Mouse (Mus musculus) neural tube, embryonic 12.5 days (tissue): ENCODE results near the gene Btn2a2. TPM values are rescaled to one million over a fixed set of nuclear protein-coding genes. Genes with fewer than 3 reads are reported as not detected.

Source experiments
- ATAC-seq: fragments of 200-750 bp; cut with Nextera tagmentation; 2 replicates; pipeline ENCODE4 v1.8.0; 2017; ENCODE audit warnings: low read depth, mild to moderate bottlenecking, moderate TSS enrichment, moderate library complexity; ENCODE audit not compliant: low FRiP score
- H3K27ac ChIP-seq: fragments of 300-500 bp; sonication (generic); 2 replicates; pipeline ENCODE4 v1.5.1; 2016
- H3K27me3 ChIP-seq: fragments of 300-500 bp; sonication (generic); replicated peaks from 2 replicates; pipeline ENCODE4 v1.6.1; 2016; ENCODE audit warnings: mild to moderate bottlenecking
- H3K36me3 ChIP-seq: fragments of 300-500 bp; sonication (generic); 2 replicates; pipeline ENCODE4 v1.6.1; 2016; ENCODE audit warnings: mild to moderate bottlenecking
- H3K4me1 ChIP-seq: fragments of 300-500 bp; sonication (generic); 2 replicates; pipeline ENCODE4 v1.6.1; 2016
- H3K4me2 ChIP-seq: fragments of 300-500 bp; sonication (generic); replicated peaks from 2 replicates; pipeline ENCODE4 v1.6.1; 2016; ENCODE audit warnings: mild to moderate bottlenecking
- H3K4me3 ChIP-seq: fragments of 300-500 bp; sonication (generic); 2 replicates; pipeline ENCODE4 v1.5.1; 2016
- H3K9ac ChIP-seq: fragments of 300-500 bp; sonication (generic); 2 replicates; pipeline ENCODE4 v1.6.1; 2016; ENCODE audit warnings: mild to moderate bottlenecking
- H3K9me3 ChIP-seq: fragments of 300-500 bp; sonication (generic); 2 replicates; pipeline ENCODE4 v1.6.1; 2016; ENCODE audit warnings: mild to moderate bottlenecking
- WGBS: fragments of 180-500 bp; shearing (Covaris S2); methylation state at CpG from one replicate; pipeline ENCODE4 v1.1.7; 2016; 5-methylcytosine and 5-hydroxymethylcytosine counted together
- polyA plus RNA-seq: library from polyadenylated mRNA; unstranded; fragments of >200 nt; fragmentation: Nextera tagmentation; extraction: Ambion mirVana; gene quantifications from 2 replicates; pipeline ENCODE4 v1.2.1, GENCODE M21; 2016

Gene Btn2a2
- polyA plus RNA-seq, 1 experiment from 2014 or later, result 0.23 TPM

DNA sequence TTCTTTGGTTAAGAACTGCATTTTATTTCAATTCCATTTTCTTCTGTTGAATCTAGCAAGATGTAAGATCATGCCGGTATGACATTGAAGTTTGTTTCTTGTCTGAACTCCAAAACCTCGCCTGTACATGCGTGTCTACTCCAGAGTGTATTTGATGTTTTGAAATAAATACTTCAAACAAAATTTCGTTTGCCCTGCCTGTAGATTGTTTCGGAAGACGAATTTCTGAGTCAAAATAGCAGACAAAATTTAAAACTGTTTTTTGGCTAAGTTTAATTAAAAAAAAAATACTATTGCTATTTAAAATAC, 29.6 kb upstream of the Btn2a2 start:
- Histone ChIP-seq H3K9ac (no peak overlapping the region), H3K36me3 (no peaks in the 10 kb centered on the region), H3K27me3 (no peaks in the 10 kb centered on the region), H3K4me1 (no peaks in the 10 kb centered on the region), H3K4me3 (peak overlapping the region; percentile 42), H3K4me2 (peak overlapping the region; percentile 64), H3K9me3 (no peaks in the 10 kb centered on the region), H3K27ac (no peak overlapping the region)
- no peak for ATAC-seq
- WGBS, result under 1% methylated on average over 6 of the region's 6 CpGs

- Histone ChIP-seq H3K4me1 (no peaks in the 10 kb centered on the region), H3K9me3 (no peaks in the 10 kb centered on the region), H3K27ac (no peak overlapping the region), H3K36me3 (no peaks in the 10 kb centered on the region), H3K4me2 (peak overlapping the region; percentile 64), H3K27me3 (no peaks in the 10 kb centered on the region), H3K9ac (peak overlapping the region; percentile 40; the same call in 1 of the 2 replicates), H3K4me3 (peak overlapping the region; percentile 42)
- whole genome bisulfite sequencing, result under 1% methylated on average over 27 of the region's 27 CpGs
- peak; percentile 87 for ATAC-seq
These were observed 29.1 kb upstream of the Btn2a2 start for GRCm38 (mm10) chr13:23517603-23518294.

- Histone ChIP-seq H3K36me3 (no peaks in the 10 kb centered on the region), H3K27ac (no peak overlapping the region), H3K4me3 (peak overlapping the region; percentile 42), H3K4me1 (no peaks in the 10 kb centered on the region), H3K9ac (peak overlapping the region; percentile 40; the same call in 1 of the 2 replicates), H3K9me3 (no peaks in the 10 kb centered on the region), H3K4me2 (peak overlapping the region; percentile 64), H3K27me3 (no peaks in the 10 kb centered on the region)
- ATAC-seq, result peak; percentile 70
- WGBS, result under 1% methylated on average over 19 of the region's 19 CpGs
These were observed 28.4 kb upstream of the Btn2a2 start for GRCm38 (mm10) chr13:23516822-23517602.

GRCm38 (mm10) chr13:23515826-23516620, 27.4 kb upstream of the Btn2a2 start:
- no peak for ATAC-seq
- H3K27ac ChIP-seq, result no peak overlapping the region
- H3K36me3 ChIP-seq, result no peaks in the 10 kb centered on the region
- no peak overlapping the region for H3K9ac ChIP-seq
- 52% methylated on average over 15 of the region's 15 CpGs for WGBS
- peak overlapping the region; percentile 22 for H3K4me3 ChIP-seq
- H3K27me3 ChIP-seq, result no peaks in the 10 kb centered on the region
- H3K4me2 ChIP-seq, result peak overlapping the region; percentile 58
- no peaks in the 10 kb centered on the region for H3K4me1 ChIP-seq
- H3K9me3 ChIP-seq, result no peaks in the 10 kb centered on the region

DNA sequence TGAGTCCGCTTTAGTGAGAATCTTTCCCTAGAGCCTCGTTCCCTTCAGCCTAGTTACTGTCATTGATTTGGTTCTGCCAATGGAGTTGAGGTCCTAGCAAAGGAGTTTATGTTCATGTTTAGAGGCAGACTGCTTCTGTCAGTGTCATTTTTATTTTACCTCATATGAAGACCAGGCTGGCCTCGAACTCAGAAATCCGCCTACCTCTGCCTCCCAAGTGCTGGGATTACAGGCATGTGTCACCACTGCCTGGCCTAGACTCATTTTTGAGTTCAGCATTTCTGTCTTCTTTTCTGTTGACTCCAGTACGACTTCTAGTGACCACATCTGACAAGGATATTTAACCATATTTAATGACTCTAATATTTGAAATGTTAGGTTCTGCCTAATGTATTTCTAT, 26.6 kb upstream of the Btn2a2 start:
- H3K36me3 ChIP-seq, result no peaks in the 10 kb centered on the region
- no peaks in the 10 kb centered on the region for H3K4me1 ChIP-seq
- H3K9me3 ChIP-seq, result no peaks in the 10 kb centered on the region
- no peak overlapping the region for H3K4me2 ChIP-seq
- no peak for ATAC-seq
- no peak overlapping the region for H3K9ac ChIP-seq
- WGBS, result 74% methylated on average over 5 of the region's 5 CpGs
- no peak overlapping the region for H3K27ac ChIP-seq
- H3K27me3 ChIP-seq, result no peaks in the 10 kb centered on the region
- H3K4me3 ChIP-seq, result no peak overlapping the region

GRCm38 (mm10) chr13:23513517-23513916, 24.9 kb upstream of the Btn2a2 start:
- H3K36me3 ChIP-seq, result no peaks in the 10 kb centered on the region
- H3K9ac ChIP-seq, result no peak overlapping the region
- no peaks in the 10 kb centered on the region for H3K9me3 ChIP-seq
- H3K4me1 ChIP-seq, result no peaks in the 10 kb centered on the region
- no peaks in the 10 kb centered on the region for H3K27me3 ChIP-seq
- WGBS, result 89% methylated on average over 1 of the region's 1 CpGs
- ATAC-seq, result no peak
- H3K4me2 ChIP-seq, result no peak overlapping the region
- no peak overlapping the region for H3K27ac ChIP-seq
- no peak overlapping the region for H3K4me3 ChIP-seq

DNA sequence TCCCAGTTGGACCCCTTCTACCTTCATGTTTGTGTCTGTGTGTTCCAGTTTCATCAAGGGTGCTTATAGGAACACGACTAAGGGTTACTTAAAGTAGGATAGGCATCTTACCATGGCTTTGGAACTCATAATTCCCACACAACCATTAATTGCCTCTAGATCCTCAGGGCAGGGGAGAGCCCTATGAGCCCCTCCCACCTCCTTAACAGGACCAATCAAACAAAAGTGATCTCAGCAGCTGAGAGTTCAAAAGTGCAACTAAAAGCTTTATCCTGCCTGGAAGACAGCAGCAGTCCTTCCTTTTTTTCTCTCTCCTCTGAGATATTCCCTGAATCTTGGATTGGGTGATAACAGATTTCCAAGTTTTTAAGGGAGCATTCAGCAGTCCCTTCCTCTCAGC, 21.5 kb upstream of the Btn2a2 start:
- no peak for ATAC-seq
- no peaks in the 10 kb centered on the region for H3K9me3 ChIP-seq
- WGBS, result 50% methylated on average over 1 of the region's 1 CpGs
- H3K4me3 ChIP-seq, result no peak overlapping the region
- H3K9ac ChIP-seq, result no peak overlapping the region
- H3K27ac ChIP-seq, result no peak overlapping the region
- H3K27me3 ChIP-seq, result no peaks in the 10 kb centered on the region
- H3K4me2 ChIP-seq, result no peak overlapping the region
- H3K4me1 ChIP-seq, result peaks cover 9% of the 10 kb centered on the region
- no peaks in the 10 kb centered on the region for H3K36me3 ChIP-seq

DNA sequence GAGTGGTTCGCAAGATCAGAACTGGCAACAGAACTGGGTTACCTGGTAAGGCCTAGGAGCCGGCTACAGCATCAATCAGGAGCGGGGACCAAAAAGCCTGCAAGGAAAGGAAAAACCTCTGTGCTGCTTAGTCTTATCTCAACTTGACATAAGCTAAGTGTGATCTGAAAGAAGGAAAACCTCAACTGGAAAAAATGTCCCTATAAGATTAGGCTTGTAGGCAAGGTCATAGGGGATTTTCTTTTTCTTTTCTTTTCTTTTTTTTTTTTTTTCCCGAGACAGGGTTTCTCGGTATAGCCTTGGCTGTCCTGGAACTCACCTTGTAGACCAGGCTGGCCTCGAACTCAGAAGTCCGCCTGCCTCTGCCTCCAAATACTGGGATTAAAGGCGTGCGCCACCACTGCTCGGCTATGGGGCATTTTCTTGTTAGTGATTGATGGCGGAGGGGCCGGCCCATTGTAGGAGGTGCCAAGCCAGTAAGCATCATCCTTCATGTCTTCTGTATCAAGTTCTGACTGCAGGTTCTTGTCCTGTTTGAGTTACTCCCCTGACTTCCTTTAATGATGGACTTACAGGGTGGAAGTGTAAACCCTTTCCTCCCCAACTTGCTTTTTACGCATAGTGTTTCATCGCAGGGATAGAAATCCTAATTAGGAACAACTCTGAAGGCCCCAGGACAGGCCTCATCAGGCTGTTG, 18.3 kb upstream of the Btn2a2 start:
- Histone ChIP-seq H3K4me1 (peaks cover 9% of the 10 kb centered on the region), H3K36me3 (no peaks in the 10 kb centered on the region), H3K4me3 (no peak overlapping the region), H3K27me3 (no peaks in the 10 kb centered on the region), H3K27ac (no peak overlapping the region), H3K9ac (no peak overlapping the region), H3K9me3 (no peaks in the 10 kb centered on the region), H3K4me2 (peak overlapping the region; percentile 54)
- 11% methylated on average over 14 of the region's 14 CpGs for WGBS
- no peak for ATAC-seq

- H3K4me2 ChIP-seq, result peak overlapping the region; percentile 54
- ATAC-seq, result no peak
- WGBS, result 2% methylated on average over 13 of the region's 13 CpGs
These were observed 17.7 kb upstream of the Btn2a2 start for GRCm38 (mm10) chr13:23506351-23506750.

GRCm38 (mm10) chr13:23505662-23506345, 17.1 kb upstream of the Btn2a2 start:
- ATAC-seq, result peak; percentile 48; the same call in 1 of the 2 replicates
- Histone ChIP-seq H3K9ac (peak overlapping the region; percentile 13; the same call in 1 of the 2 replicates), H3K4me2 (peak overlapping the region; percentile 54), H3K4me3 (0 out of 2 replicates have a peak overlapping the region, but pooled peaks have one; percentile 18), H3K36me3 (no peaks in the 10 kb centered on the region), H3K27me3 (no peaks in the 10 kb centered on the region), H3K27ac (no peak overlapping the region), H3K9me3 (no peaks in the 10 kb centered on the region), H3K4me1 (peaks cover 9% of the 10 kb centered on the region)
- 3% methylated on average over 14 of the region's 14 CpGs for WGBS

More at GRCm38 (mm10) chr13:23506351-23506750, 17.7 kb upstream of the Btn2a2 start:
- H3K36me3 ChIP-seq, result no peaks in the 10 kb centered on the region
- no peaks in the 10 kb centered on the region for H3K27me3 ChIP-seq
- no peak overlapping the region for H3K4me3 ChIP-seq
- no peaks in the 10 kb centered on the region for H3K9me3 ChIP-seq
- H3K9ac ChIP-seq, result no peak overlapping the region
- peaks cover 9% of the 10 kb centered on the region for H3K4me1 ChIP-seq
- no peak overlapping the region for H3K27ac ChIP-seq

GRCm38 (mm10) chr13:23503797-23504196, 15.1 kb upstream of the Btn2a2 start:
- Histone ChIP-seq H3K36me3 (no peaks in the 10 kb centered on the region), H3K4me2 (no peak overlapping the region; the same call in 1 of the 2 replicates), H3K9me3 (no peaks in the 10 kb centered on the region), H3K4me3 (no peak overlapping the region), H3K27ac (no peak overlapping the region), H3K4me1 (peaks cover 9% of the 10 kb centered on the region), H3K9ac (no peak overlapping the region), H3K27me3 (peaks cover 2% of the 10 kb centered on the region; the same call in 1 of the 2 replicates)
- 1% methylated on average over 9 of the region's 9 CpGs for WGBS
- no peak for ATAC-seq
